Mouse (Mus musculus) forebrain, embryonic 15.5 days (tissue): ENCODE data around the gene Olfr1183. TPM values are rescaled to one million over a fixed set of nuclear protein-coding genes. Genes with fewer than 3 reads are reported as not detected.
"Not testable (repeated sequence)": the region's sequence is repeated elsewhere in the genome, so short reads cannot be mapped to it uniquely, and the experiment has no call there.

Source experiments
- ATAC-seq: fragments of 200-750 bp; cut with Nextera tagmentation; replicated peaks from 2 replicates; pipeline ENCODE4 v1.8.0; 2017; ENCODE audit warnings: mild to moderate bottlenecking, moderate TSS enrichment, moderate library complexity
- H3K27ac ChIP-seq: fragments of 300-500 bp; sonication (generic); replicated peaks from 2 replicates; pipeline ENCODE4 v1.5.1; 2015; ENCODE audit warnings: mild to moderate bottlenecking, inconsistent platforms
- H3K27me3 ChIP-seq: fragments of 300-500 bp; sonication (generic); 2 replicates; pipeline ENCODE4 v1.6.1; 2015; ENCODE audit warnings: inconsistent platforms
- H3K36me3 ChIP-seq: fragments of 300-500 bp; sonication (generic); 2 replicates; pipeline ENCODE4 v1.6.1; 2015; ENCODE audit warnings: mild to moderate bottlenecking, inconsistent platforms
- H3K4me1 ChIP-seq: fragments of 300-500 bp; sonication (generic); 2 replicates; pipeline ENCODE4 v1.6.1; 2015; ENCODE audit warnings: inconsistent platforms
- H3K4me2 ChIP-seq: fragments of 300-500 bp; sonication (generic); replicated peaks from 2 replicates; pipeline ENCODE4 v1.6.1; 2015; ENCODE audit warnings: mild to moderate bottlenecking, inconsistent platforms
- H3K4me3 ChIP-seq: fragments of 300-500 bp; sonication (generic); 2 replicates; pipeline ENCODE4 v1.5.1; 2015; ENCODE audit warnings: mild to moderate bottlenecking, inconsistent platforms
- H3K9ac ChIP-seq: fragments of 300-500 bp; sonication (generic); replicated peaks from 2 replicates; pipeline ENCODE4 v1.6.1; 2015; ENCODE audit warnings: mild to moderate bottlenecking, inconsistent platforms
- H3K9me3 ChIP-seq: fragments of 300-500 bp; sonication (generic); 2 replicates; pipeline ENCODE4 v1.6.1; 2016; ENCODE audit warnings: inconsistent platforms
- WGBS: fragments of 180-500 bp; shearing (Covaris S2); methylation state at CpG from one replicate; pipeline ENCODE4 v1.1.7; 2015; ENCODE audit warnings: mixed read lengths; 5-methylcytosine and 5-hydroxymethylcytosine counted together
- polyA plus RNA-seq: library from polyadenylated mRNA; unstranded; fragments of >200 nt; fragmentation: Nextera tagmentation; extraction: Ambion mirVana; gene quantifications from 2 replicates; pipeline ENCODE4 v1.2.1, GENCODE M21; 2015

The Olfr1183 gene
- polyA plus RNA-seq, result not detected in 2 replicates

- not testable (repeated sequence) for H3K4me1 ChIP-seq, H3K4me2 ChIP-seq, H3K4me3 ChIP-seq, H3K9ac ChIP-seq, H3K9me3 ChIP-seq, H3K27me3 ChIP-seq, H3K36me3 ChIP-seq, H3K27ac ChIP-seq, ATAC-seq
- WGBS, result 71% methylated on average over 1 of the region's 1 CpGs
These were observed at the start of gene Olfr1183 for GRCm38 (mm10) chr2:88454567-88454966. TSS of gene Olfr1183 (plus strand) at chr2:88454867.

- no peak for ATAC-seq
- no peak within 1 kb of the TSS for H3K4me3 ChIP-seq
- 84% methylated on average over 3 of the region's 3 CpGs for WGBS
- no peaks in the 10 kb centered on the region for H3K27me3 ChIP-seq
- H3K4me2 ChIP-seq, result no peak within 1 kb of the TSS
- no peaks in the 10 kb centered on the region for H3K36me3 ChIP-seq
- no peak within 1 kb of the TSS for H3K27ac ChIP-seq
- H3K9ac ChIP-seq, result no peak within 1 kb of the TSS
- H3K4me1 ChIP-seq, result no peaks in the 10 kb centered on the region
- H3K9me3 ChIP-seq, result no peaks in the 10 kb centered on the region
These were observed 48.3 kb upstream of the Olfr1183 start, which contains the start of gene Olfr1179 for GRCm38 (mm10) chr2:88406353-88406752. TSS of gene Olfr1179 (minus strand) at chr2:88406453.

GRCm38 (mm10) chr2:88419051-88419450, 35.6 kb upstream of the Olfr1183 start, which contains the start of gene Olfr1180:
TSS of gene Olfr1180 (minus strand) at chr2:88419151.
- Histone ChIP-seq H3K9ac (no peak within 1 kb of the TSS), H3K9me3 (no peaks in the 10 kb centered on the region), H3K36me3 (no peaks in the 10 kb centered on the region), H3K4me1 (no peaks in the 10 kb centered on the region), H3K4me3 (no peak within 1 kb of the TSS), H3K27ac (no peak within 1 kb of the TSS), H3K4me2 (no peak within 1 kb of the TSS), H3K27me3 (no peaks in the 10 kb centered on the region)
- no peak for ATAC-seq
- WGBS, result 83% methylated on average over 2 of the region's 2 CpGs

- Histone ChIP-seq H3K9ac (no peak within 1 kb of the TSS), H3K27ac (no peak within 1 kb of the TSS), H3K4me3 (no peak within 1 kb of the TSS), H3K4me2 (no peak within 1 kb of the TSS), H3K9me3 (no peaks in the 10 kb centered on the region), H3K4me1 (no peaks in the 10 kb centered on the region), H3K27me3 (no peaks in the 10 kb centered on the region), H3K36me3 (no peaks in the 10 kb centered on the region)
- 91% methylated on average over 1 of the region's 1 CpGs for WGBS
- ATAC-seq, result no peak
These were observed 28.6 kb upstream of the Olfr1183 start, which contains the start of gene Olfr1181 for GRCm38 (mm10) chr2:88426071-88426470. TSS of gene Olfr1181 (minus strand) at chr2:88426171.

GRCm38 (mm10) chr2:88449031-88449430, 5.6 kb upstream of the Olfr1183 start, which contains the start of gene Gm13757:
TSS of gene Gm13757 (minus strand) at chr2:88449131.
- Histone ChIP-seq H3K9me3 (no peaks in the 10 kb centered on the region), H3K4me3 (no peak within 1 kb of the TSS), H3K4me1 (no peaks in the 10 kb centered on the region), H3K9ac (no peak within 1 kb of the TSS), H3K36me3 (no peaks in the 10 kb centered on the region), H3K27me3 (no peaks in the 10 kb centered on the region), H3K4me2 (no peak within 1 kb of the TSS), H3K27ac (no peak within 1 kb of the TSS)
- WGBS, result 95% methylated on average over 1 of the region's 1 CpGs
- no peak for ATAC-seq

- no peak for ATAC-seq
- no peak within 1 kb of the TSS for H3K4me3 ChIP-seq
- 94% methylated on average over 2 of the region's 2 CpGs for WGBS
- H3K9ac ChIP-seq, result no peak within 1 kb of the TSS
- H3K4me1 ChIP-seq, result no peaks in the 10 kb centered on the region
- no peaks in the 10 kb centered on the region for H3K27me3 ChIP-seq
- H3K36me3 ChIP-seq, result no peaks in the 10 kb centered on the region
- no peak within 1 kb of the TSS for H3K4me2 ChIP-seq
- no peaks in the 10 kb centered on the region for H3K9me3 ChIP-seq
- H3K27ac ChIP-seq, result no peak within 1 kb of the TSS
These were observed 28.6 kb downstream of the Olfr1183 start, which contains the start of gene Olfr1184 for GRCm38 (mm10) chr2:88483298-88483697. TSS of gene Olfr1184 (plus strand) at chr2:88483598.

- Histone ChIP-seq H3K27me3 (no peaks in the 10 kb centered on the region), H3K36me3 (no peaks in the 10 kb centered on the region), H3K4me1 (no peaks in the 10 kb centered on the region), H3K4me2 (no peak within 1 kb of the TSS), H3K9ac (no peak within 1 kb of the TSS), H3K9me3 (no peaks in the 10 kb centered on the region), H3K4me3 (no peak within 1 kb of the TSS), H3K27ac (no peak within 1 kb of the TSS)
- WGBS, result 64% methylated on average over 2 of the region's 2 CpGs
- no peak for ATAC-seq
These were observed 38.4 kb downstream of the Olfr1183 start, which contains the start of gene Olfr1185-ps1 for GRCm38 (mm10) chr2:88493020-88493419. TSS of gene Olfr1185-ps1 (plus strand) at chr2:88493320.

GRCm38 (mm10) chr2:88518251-88518650, 63.6 kb downstream of the Olfr1183 start, which contains the start of gene Olfr1186:
TSS of gene Olfr1186 (plus strand) at chr2:88518551.
- no peak within 1 kb of the TSS for H3K9ac ChIP-seq
- WGBS, result 80% methylated on average over 2 of the region's 2 CpGs
- H3K36me3 ChIP-seq, result no peaks in the 10 kb centered on the region
- no peak within 1 kb of the TSS for H3K4me3 ChIP-seq
- H3K27me3 ChIP-seq, result no peaks in the 10 kb centered on the region
- no peaks in the 10 kb centered on the region for H3K4me1 ChIP-seq
- H3K9me3 ChIP-seq, result no peaks in the 10 kb centered on the region
- H3K27ac ChIP-seq, result no peak within 1 kb of the TSS
- H3K4me2 ChIP-seq, result no peak within 1 kb of the TSS
- ATAC-seq, result no peak

Other genes with a start within 250 kb of the Olfr1183 start
- not detected in 2 replicates for gene Olfr1170, start 226.5 kb upstream of the Olfr1183 start, polyA plus RNA-seq
- gene Olfr1173, start 175.0 kb upstream of the Olfr1183 start, polyA plus RNA-seq, result not detected in 2 replicates
- not detected in 2 replicates for gene Olfr1174-ps, start 139.7 kb upstream of the Olfr1183 start, polyA plus RNA-seq
- not detected in 2 replicates for gene Olfr1175-ps, start 127.7 kb upstream of the Olfr1183 start, polyA plus RNA-seq
- not detected in 2 replicates for gene Olfr1176, start 118.1 kb upstream of the Olfr1183 start, polyA plus RNA-seq
- not detected in 2 replicates for gene Olfr1177-ps, start 108.4 kb upstream of the Olfr1183 start, polyA plus RNA-seq
- not detected in 2 replicates for gene Olfr1178, start 67.8 kb upstream of the Olfr1183 start, polyA plus RNA-seq
- gene Olfr1179, start 48.4 kb upstream of the Olfr1183 start, polyA plus RNA-seq, result not detected in 2 replicates
- gene Olfr1180, start 35.7 kb upstream of the Olfr1183 start, polyA plus RNA-seq, result not detected in 2 replicates
- not detected in 2 replicates for gene Olfr1181, start 28.7 kb upstream of the Olfr1183 start, polyA plus RNA-seq
- not detected in 2 replicates for gene Gm13757, start 5.7 kb upstream of the Olfr1183 start, polyA plus RNA-seq
- not detected in 2 replicates for gene Olfr1184, start 28.7 kb downstream of the Olfr1183 start, polyA plus RNA-seq
- gene Olfr1185-ps1, start 38.5 kb downstream of the Olfr1183 start, polyA plus RNA-seq, result not detected in 2 replicates
- gene Olfr1186, start 63.7 kb downstream of the Olfr1183 start, polyA plus RNA-seq, result not detected in 2 replicates
- gene Olfr1188, start 102.1 kb downstream of the Olfr1183 start, polyA plus RNA-seq, result not detected in 2 replicates
- not detected in 2 replicates for gene Olfr1189, start 131.6 kb downstream of the Olfr1183 start, polyA plus RNA-seq
- gene Olfr1191-ps1, start 185.7 kb downstream of the Olfr1183 start, polyA plus RNA-seq, result not detected in 2 replicates
- gene Olfr1192-ps1, start 193.6 kb downstream of the Olfr1183 start, polyA plus RNA-seq, result not detected in 2 replicates
- not detected in 2 replicates for gene Olfr1193, start 220.8 kb downstream of the Olfr1183 start, polyA plus RNA-seq
- gene Olfr1195, start 234.3 kb downstream of the Olfr1183 start, polyA plus RNA-seq, result not detected in 2 replicates
- gene Olfr1196, start 249.7 kb downstream of the Olfr1183 start, polyA plus RNA-seq, result not detected in 2 replicates